Mouse (Mus musculus): Measurements from ENCODE around the gene Lin37.

Lin37 gene

GRCm38 (mm10) chr7:30552102-30553020 lies 7.3 kb downstream of the Lin37 start, which contains the start of the genes Hspb6 and Proser3:
TSS of gene Hspb6 (plus strand) at chr7:30552178.
TSS of gene Proser3 (minus strand) at chr7:30552299.
- DNase-seq (ENCODE audit: low read depth): peak; percentile 99

- no peak for DNase-seq (ENCODE audit: low read depth)
Observed at GRCm38 (mm10) chr7:30551445-30552101, 8.1 kb downstream of the Lin37 start.

GRCm38 (mm10) chr7:30550603-30551002 lies 9.0 kb downstream of the Lin37 start:
- no peak for DNase-seq (ENCODE audit: low read depth)

- no peak for DNase-seq (ENCODE audit: low read depth)
Observed at GRCm38 (mm10) chr7:30549880-30550279, 9.8 kb downstream of the Lin37 start.

GRCm38 (mm10) chr7:30544327-30544726 lies 15.3 kb downstream of the Lin37 start:
- peak; percentile 37 for DNase-seq (ENCODE audit: low read depth)

- no peak for DNase-seq (ENCODE audit: low read depth)
Observed at GRCm38 (mm10) chr7:30540572-30540971, 19.1 kb downstream of the Lin37 start.

- peak; percentile 98 for DNase-seq (ENCODE audit: low read depth)
Observed at GRCm38 (mm10) chr7:30534633-30535577, 24.7 kb downstream of the Lin37 start, which contains the start of gene Arhgap33. TSS of gene Arhgap33 (minus strand) at chr7:30535060.

GRCm38 (mm10) chr7:30533941-30534632 lies 25.6 kb downstream of the Lin37 start:
- no peak for DNase-seq (ENCODE audit: low read depth)

GRCm38 (mm10) chr7:30532931-30533330 lies 26.7 kb downstream of the Lin37 start:
- no peak for DNase-seq (ENCODE audit: low read depth)

- DNase-seq (ENCODE audit: low read depth): no peak
Observed at GRCm38 (mm10) chr7:30531291-30531815, 28.3 kb downstream of the Lin37 start.

GRCm38 (mm10) chr7:30526981-30527380 lies 32.7 kb downstream of the Lin37 start:
- DNase-seq (ENCODE audit: low read depth): no peak

- DNase-seq (ENCODE audit: low read depth): no peak
Observed at GRCm38 (mm10) chr7:30526399-30526798, 33.2 kb downstream of the Lin37 start.

GRCm38 (mm10) chr7:30525954-30526353 lies 33.7 kb downstream of the Lin37 start:
- no peak for DNase-seq (ENCODE audit: low read depth)

GRCm38 (mm10) chr7:30524487-30524886 lies 35.2 kb downstream of the Lin37 start:
- DNase-seq (ENCODE audit: low read depth): no peak

- DNase-seq (ENCODE audit: low read depth): no peak
Observed at GRCm38 (mm10) chr7:30522871-30523270, 36.8 kb downstream of the Lin37 start.

- no peak for DNase-seq (ENCODE audit: low read depth)
Observed at GRCm38 (mm10) chr7:30520856-30521255, 38.8 kb downstream of the Lin37 start.

GRCm38 (mm10) chr7:30520396-30520795 lies 39.2 kb downstream of the Lin37 start:
- DNase-seq (ENCODE audit: low read depth): no peak

GRCm38 (mm10) chr7:30518325-30518724 lies 41.3 kb downstream of the Lin37 start:
- DNase-seq (ENCODE audit: low read depth): no peak

- no peak for DNase-seq (ENCODE audit: low read depth)
Observed at GRCm38 (mm10) chr7:30515003-30515760, 44.5 kb downstream of the Lin37 start.

GRCm38 (mm10) chr7:30508061-30508460 lies 51.6 kb downstream of the Lin37 start:
- no peak for DNase-seq (ENCODE audit: low read depth)

Measured in c-Kit-positive CD71-positive TER-119-negative erythroid progenitor cells, embryonic 14.5 days (primary cell).